Mouse (Mus musculus): ENCODE results near the gene Dclk1.

Dclk1 gene

GRCm38 (mm10) chr3:55333511-55333910, 91.3 kb downstream of the Dclk1 start:
- DNase-seq (ENCODE audit: low read depth): no peak

- DNase-seq (ENCODE audit: low read depth): no peak
Measured at GRCm38 (mm10) chr3:55336895-55337294, 94.7 kb downstream of the Dclk1 start.

- DNase-seq (ENCODE audit: low read depth): no peak
Measured at GRCm38 (mm10) chr3:55337671-55338070, 95.5 kb downstream of the Dclk1 start.

- no peak for DNase-seq (ENCODE audit: low read depth)
Measured at GRCm38 (mm10) chr3:55342445-55342844, 100.3 kb downstream of the Dclk1 start.

GRCm38 (mm10) chr3:55347371-55348025, 105.3 kb downstream of the Dclk1 start:
- DNase-seq (ENCODE audit: low read depth): no peak

- no peak for DNase-seq (ENCODE audit: low read depth)
Measured at GRCm38 (mm10) chr3:55348026-55348390, 105.8 kb downstream of the Dclk1 start.

- no peak for DNase-seq (ENCODE audit: low read depth)
Measured at GRCm38 (mm10) chr3:55350194-55350593, 108.0 kb downstream of the Dclk1 start.

GRCm38 (mm10) chr3:55351281-55352052, 109.3 kb downstream of the Dclk1 start:
- DNase-seq (ENCODE audit: low read depth): no peak

GRCm38 (mm10) chr3:55352529-55352928, 110.4 kb downstream of the Dclk1 start:
- peak; percentile 27 for DNase-seq (ENCODE audit: low read depth)

- DNase-seq (ENCODE audit: low read depth): no peak
Measured at GRCm38 (mm10) chr3:55353169-55353568, 111.0 kb downstream of the Dclk1 start.

GRCm38 (mm10) chr3:55353909-55354511, 111.8 kb downstream of the Dclk1 start:
- DNase-seq (ENCODE audit: low read depth): peak; percentile 94

- DNase-seq (ENCODE audit: low read depth): peak; percentile 63
Measured at GRCm38 (mm10) chr3:55354765-55355164, 112.6 kb downstream of the Dclk1 start.

- no peak for DNase-seq (ENCODE audit: low read depth)
Measured at GRCm38 (mm10) chr3:55358486-55358885, 116.3 kb downstream of the Dclk1 start.

- DNase-seq (ENCODE audit: low read depth): no peak
Measured at GRCm38 (mm10) chr3:55360836-55361235, 118.7 kb downstream of the Dclk1 start.

- DNase-seq (ENCODE audit: low read depth): no peak
Measured at GRCm38 (mm10) chr3:55367166-55367565, 125.0 kb downstream of the Dclk1 start.

- peak; percentile 33 for DNase-seq (ENCODE audit: low read depth)
Measured at GRCm38 (mm10) chr3:55369156-55369555, 127.0 kb downstream of the Dclk1 start.

- DNase-seq (ENCODE audit: low read depth): no peak
Measured at GRCm38 (mm10) chr3:55373689-55374088, 131.5 kb downstream of the Dclk1 start.

GRCm38 (mm10) chr3:55378591-55378990, 136.4 kb downstream of the Dclk1 start:
- DNase-seq (ENCODE audit: low read depth): no peak

GRCm38 (mm10) chr3:55380471-55380870, 138.3 kb downstream of the Dclk1 start:
- no peak for DNase-seq (ENCODE audit: low read depth)

- DNase-seq (ENCODE audit: low read depth): no peak
Measured at GRCm38 (mm10) chr3:55392605-55393004, 150.4 kb downstream of the Dclk1 start.

GRCm38 (mm10) chr3:55393549-55393948, 151.4 kb downstream of the Dclk1 start:
- DNase-seq (ENCODE audit: low read depth): no peak

GRCm38 (mm10) chr3:55396792-55397191, 154.6 kb downstream of the Dclk1 start:
- DNase-seq (ENCODE audit: low read depth): peak; percentile 57
